Mouse (Mus musculus) forebrain, embryonic 14.5 days (tissue): ENCODE data around the gene Mafb. TPM values are rescaled to one million over a fixed set of nuclear protein-coding genes. Genes with fewer than 3 reads are reported as not detected.

Source experiments
- ATAC-seq: fragments of 200-750 bp; cut with Nextera tagmentation; 2 replicates; pipeline ENCODE4 v1.8.0; 2017; ENCODE audit warnings: mild to moderate bottlenecking, moderate library complexity
- DNase-seq: peaks from one replicate; pipeline ENCODE4 v3.0.0-alpha.2; 2015; ENCODE audit warnings: low spot score
- H3K27ac ChIP-seq: fragments of 300-500 bp; sonication (generic); 2 replicates; pipeline ENCODE4 v1.5.1; 2014; ENCODE audit warnings: low read depth, mild to moderate bottlenecking, control low read depth, low read length, moderate library complexity
- H3K27me3 ChIP-seq: fragments of 300-500 bp; sonication (generic); replicated peaks from 2 replicates; pipeline ENCODE4 v1.6.1; 2014; ENCODE audit warnings: low read length, control low read depth, mixed read lengths; ENCODE audit not compliant: control insufficient read depth, insufficient read depth
- H3K36me3 ChIP-seq: fragments of 300-500 bp; sonication (generic); 2 replicates; pipeline ENCODE4 v1.6.1; 2014; ENCODE audit warnings: low read length, control low read depth; ENCODE audit not compliant: control insufficient read depth, insufficient read depth
- H3K4me1 ChIP-seq: fragments of 300-500 bp; sonication (generic); 2 replicates; pipeline ENCODE4 v1.6.1; 2014; ENCODE audit warnings: antibody characterized with exemption, low read length, control low read depth; ENCODE audit not compliant: control insufficient read depth, insufficient read depth
- H3K4me2 ChIP-seq: fragments of 300-500 bp; sonication (generic); 2 replicates; pipeline ENCODE4 v1.6.1; 2014; ENCODE audit warnings: mild to moderate bottlenecking, control low read depth, low read length
- H3K4me3 ChIP-seq: fragments of 300-500 bp; sonication (generic); 2 replicates; pipeline ENCODE4 v1.5.1; 2014; ENCODE audit warnings: low read depth, low read length, control low read depth
- H3K9ac ChIP-seq: fragments of 300-500 bp; sonication (generic); 2 replicates; pipeline ENCODE4 v1.6.1; 2014; ENCODE audit warnings: mild to moderate bottlenecking, low read length, control low read depth, moderate library complexity
- H3K9me3 ChIP-seq: fragments of 300-500 bp; sonication (generic); replicated peaks from 2 replicates; pipeline ENCODE4 v1.6.1; 2016; ENCODE audit warnings: low read length, control low read depth, mixed read lengths; ENCODE audit not compliant: control insufficient read depth
- WGBS: fragments of 180-500 bp; shearing (Covaris S2); extraction: QIAGEN DNeasy Blood & Tissue Kit; methylation state at CpG from one replicate; pipeline ENCODE4 v1.1.7; 2014; 5-methylcytosine and 5-hydroxymethylcytosine counted together
- polyA plus RNA-seq: library from polyadenylated mRNA; unstranded; fragments of >200 nt; fragmentation: Nextera tagmentation; extraction: Ambion mirVana; gene quantifications from 2 replicates; pipeline ENCODE4 v1.2.1, GENCODE M21; 2014

The Mafb gene
- polyA plus RNA-seq, 1 experiment from 2014 or later = 6.1 TPM

- H3K27me3 ChIP-seq = peaks cover 39% of the 10 kb centered on the region
- no peaks in the 10 kb centered on the region for H3K9me3 ChIP-seq
- no peak overlapping the region for H3K4me2 ChIP-seq
- ATAC-seq (peak; percentile 37; the same call in 1 of the 2 replicates), DNase-seq (no peak)
- 64% methylated on average over 4 of the region's 4 CpGs for WGBS
- no peaks in the 10 kb centered on the region for H3K36me3 ChIP-seq
- H3K27ac ChIP-seq = no peak overlapping the region
- H3K4me3 ChIP-seq = no peak overlapping the region
- H3K4me1 ChIP-seq = no peaks in the 10 kb centered on the region
- no peak overlapping the region for H3K9ac ChIP-seq
Measured at GRCm38 (mm10) chr2:160357442-160357841, 9.4 kb downstream of the Mafb start.

- H3K4me1 ChIP-seq = no peaks in the 10 kb centered on the region
- WGBS = 54% methylated on average over 5 of the region's 5 CpGs
- H3K9me3 ChIP-seq = no peaks in the 10 kb centered on the region
- DNase-seq (no peak), ATAC-seq (no peak)
- no peak overlapping the region for H3K4me3 ChIP-seq
- H3K4me2 ChIP-seq = no peak overlapping the region
- no peaks in the 10 kb centered on the region for H3K36me3 ChIP-seq
- H3K27me3 ChIP-seq = peaks cover 26% of the 10 kb centered on the region
- no peak overlapping the region for H3K27ac ChIP-seq
- no peak overlapping the region for H3K9ac ChIP-seq
Measured at GRCm38 (mm10) chr2:160356132-160356531, 10.7 kb downstream of the Mafb start.

- peaks cover 8% of the 10 kb centered on the region; the same call in 1 of the 2 replicates for H3K27me3 ChIP-seq
- H3K9ac ChIP-seq = no peak overlapping the region
- no peak for ATAC-seq
- no peak for DNase-seq
- H3K27ac ChIP-seq = no peak overlapping the region
- H3K4me1 ChIP-seq = no peaks in the 10 kb centered on the region
- no peaks in the 10 kb centered on the region for H3K9me3 ChIP-seq
- 66% methylated on average over 2 of the region's 2 CpGs for WGBS
- H3K4me2 ChIP-seq = no peak overlapping the region
- H3K36me3 ChIP-seq = no peaks in the 10 kb centered on the region
- H3K4me3 ChIP-seq = no peak overlapping the region
Measured at GRCm38 (mm10) chr2:160354319-160354718, 12.5 kb downstream of the Mafb start.

DNA sequence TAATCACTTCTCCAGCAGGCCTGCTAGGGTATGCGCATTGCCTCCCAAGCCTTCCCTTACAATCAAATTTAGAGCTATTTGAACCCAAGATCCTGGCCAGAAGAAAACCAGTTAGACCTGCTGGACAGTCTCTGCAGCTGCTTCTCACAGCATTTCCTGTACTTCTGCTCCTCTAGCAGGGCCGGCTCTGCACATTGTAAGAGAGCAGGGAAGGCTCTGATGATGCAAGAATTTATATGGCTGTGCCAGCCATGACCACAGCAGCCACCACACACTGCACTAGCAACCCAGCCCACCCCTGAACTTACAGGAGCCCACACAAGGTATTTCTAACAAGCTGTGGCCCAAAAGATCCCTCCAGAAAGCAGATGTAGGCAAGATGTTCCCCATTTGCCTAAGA, 13.3 kb downstream of the Mafb start:
- H3K4me2 ChIP-seq = no peak overlapping the region
- 92% methylated on average over 2 of the region's 2 CpGs for WGBS
- H3K9me3 ChIP-seq = no peaks in the 10 kb centered on the region
- no peak overlapping the region for H3K27ac ChIP-seq
- no peak for DNase-seq
- ATAC-seq = no peak
- no peak overlapping the region for H3K9ac ChIP-seq
- H3K4me1 ChIP-seq = no peaks in the 10 kb centered on the region
- H3K4me3 ChIP-seq = no peak overlapping the region
- peaks cover 4% of the 10 kb centered on the region; the same call in 1 of the 2 replicates for H3K27me3 ChIP-seq
- H3K36me3 ChIP-seq = no peaks in the 10 kb centered on the region

DNA sequence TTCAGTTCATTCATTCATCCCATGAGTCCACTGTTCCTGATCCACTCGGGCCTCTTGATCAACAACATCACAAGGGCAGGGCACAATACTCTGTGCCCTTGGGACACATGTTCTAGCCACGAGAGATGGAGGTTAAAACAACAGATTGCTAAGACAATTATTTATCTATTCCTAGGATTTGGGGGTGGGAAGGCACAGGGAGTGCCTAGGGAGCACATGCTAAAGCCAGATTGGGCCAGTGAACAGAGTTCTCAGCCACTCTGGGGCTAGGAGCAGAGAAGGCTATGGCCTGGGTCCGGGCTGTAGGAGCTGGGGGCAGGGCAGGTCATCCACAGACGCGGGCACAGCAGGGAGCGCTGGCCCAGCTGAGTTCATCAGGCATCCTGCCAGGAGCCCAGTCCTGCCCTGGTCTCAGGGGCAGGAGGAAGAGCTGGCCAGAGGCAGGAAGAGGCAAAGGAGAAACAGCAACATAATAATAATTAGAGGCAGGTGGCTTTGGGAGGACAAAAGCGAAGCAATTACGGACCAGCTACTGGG, 15.8 kb downstream of the Mafb start:
- Histone ChIP-seq H3K4me3 (no peak overlapping the region), H3K27ac (no peak overlapping the region), H3K9ac (no peak overlapping the region), H3K4me2 (no peak overlapping the region), H3K9me3 (no peaks in the 10 kb centered on the region), H3K36me3 (no peaks in the 10 kb centered on the region), H3K27me3 (no peaks in the 10 kb centered on the region), H3K4me1 (no peaks in the 10 kb centered on the region)
- DNase-seq (no peak), ATAC-seq (no peak)
- WGBS = 37% methylated on average over 8 of the region's 8 CpGs

DNA sequence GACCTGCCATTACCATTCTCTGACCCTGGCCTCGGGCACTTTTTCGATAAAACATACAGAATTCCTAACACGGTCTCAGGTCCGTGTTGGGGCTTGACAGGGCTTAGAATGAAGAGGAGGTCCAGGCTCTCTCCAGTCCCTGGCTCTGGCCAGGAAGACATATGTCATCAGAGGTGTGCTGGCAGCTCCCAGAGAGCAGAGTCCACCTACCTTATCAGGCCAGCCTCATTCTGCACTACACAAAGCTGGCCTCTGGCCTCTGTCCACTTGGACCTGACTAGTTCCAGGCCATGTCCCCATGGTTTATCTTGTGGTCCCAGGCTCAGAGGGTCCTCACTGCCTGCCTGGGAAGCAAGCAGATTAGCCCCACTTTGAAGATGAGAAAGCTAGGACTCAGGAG, 17.3 kb downstream of the Mafb start:
- no peaks in the 10 kb centered on the region for H3K36me3 ChIP-seq
- no peak overlapping the region for H3K4me3 ChIP-seq
- H3K9ac ChIP-seq = no peak overlapping the region
- H3K9me3 ChIP-seq = no peaks in the 10 kb centered on the region
- no peak for DNase-seq
- H3K27ac ChIP-seq = no peak overlapping the region
- WGBS = 80% methylated on average over 4 of the region's 4 CpGs
- no peaks in the 10 kb centered on the region for H3K27me3 ChIP-seq
- no peak overlapping the region for H3K4me2 ChIP-seq
- no peak for ATAC-seq
- no peaks in the 10 kb centered on the region for H3K4me1 ChIP-seq

GRCm38 (mm10) chr2:160348796-160349195, 18.1 kb downstream of the Mafb start:
- no peak for ATAC-seq
- Histone ChIP-seq H3K9me3 (no peaks in the 10 kb centered on the region), H3K9ac (no peak overlapping the region), H3K4me1 (no peaks in the 10 kb centered on the region), H3K4me3 (no peak overlapping the region), H3K36me3 (no peaks in the 10 kb centered on the region), H3K27ac (no peak overlapping the region), H3K4me2 (no peak overlapping the region), H3K27me3 (no peaks in the 10 kb centered on the region)
- DNase-seq = no peak
- 30% methylated on average over 7 of the region's 7 CpGs for WGBS

DNA sequence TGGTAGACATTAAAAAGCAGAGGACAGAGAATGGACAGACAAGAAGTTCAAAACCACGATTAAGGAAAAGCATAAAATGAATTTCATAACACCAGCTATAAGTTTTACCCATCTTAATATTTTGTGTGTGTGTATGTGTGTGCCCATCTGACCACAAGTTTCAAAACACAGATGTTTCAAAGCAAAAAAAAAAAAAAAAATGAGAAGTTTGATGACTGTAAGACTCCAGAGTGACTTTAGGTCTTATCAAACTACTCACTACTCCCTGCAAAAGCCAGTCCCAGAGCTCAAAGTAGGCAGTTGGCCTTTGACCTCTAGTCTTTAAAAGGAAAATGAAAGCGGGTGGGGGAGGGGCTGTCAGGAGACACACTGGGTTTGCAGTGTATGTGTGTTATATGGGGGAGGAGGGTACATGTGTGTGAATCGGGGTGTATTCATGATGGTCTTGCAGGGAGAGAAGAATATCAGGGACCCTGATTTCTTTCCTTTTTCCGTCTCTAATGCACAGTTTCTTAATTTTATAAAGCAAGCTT, 18.7 kb downstream of the Mafb start:
- H3K9me3 ChIP-seq = no peaks in the 10 kb centered on the region
- no peak overlapping the region for H3K27ac ChIP-seq
- H3K4me1 ChIP-seq = no peaks in the 10 kb centered on the region
- ATAC-seq (no peak), DNase-seq (no peak)
- H3K36me3 ChIP-seq = no peaks in the 10 kb centered on the region
- H3K27me3 ChIP-seq = no peaks in the 10 kb centered on the region
- WGBS = 75% methylated on average over 4 of the region's 4 CpGs
- H3K4me2 ChIP-seq = no peak overlapping the region
- no peak overlapping the region for H3K4me3 ChIP-seq
- H3K9ac ChIP-seq = no peak overlapping the region

- no peak overlapping the region for H3K4me3 ChIP-seq
- H3K9me3 ChIP-seq = no peaks in the 10 kb centered on the region
- no peak overlapping the region for H3K27ac ChIP-seq
- H3K4me1 ChIP-seq = no peaks in the 10 kb centered on the region
- H3K9ac ChIP-seq = no peak overlapping the region
- H3K36me3 ChIP-seq = no peaks in the 10 kb centered on the region
- no peak overlapping the region for H3K4me2 ChIP-seq
- no peak for DNase-seq
- ATAC-seq = no peak
- H3K27me3 ChIP-seq = no peaks in the 10 kb centered on the region
Measured at GRCm38 (mm10) chr2:160345644-160346043, 21.2 kb downstream of the Mafb start.
